Mouse (Mus musculus) lung, adult 10 weeks (tissue): Measurements from ENCODE around the gene Atp6v0c. TPM values are rescaled to one million over a fixed set of nuclear protein-coding genes. Genes with fewer than 3 reads are reported as not detected.

Experiments used
- polyA plus RNA-seq: library from polyadenylated mRNA; stranded (reverse); fragments of 350-450 nt; fragmentation: Illumina TruSeq; extraction: RNeasy Lipid Tissue Mini Kit (QIAGEN cat#74804); gene quantifications from one replicate; pipeline ENCODE4 v1.2.3, GENCODE M21; 2014; ENCODE audit warnings: low read depth, low replicate concordance; ENCODE audit not compliant: insufficient read depth

The Atp6v0c gene
- polyA plus RNA-seq, result 301 TPM

DNA sequence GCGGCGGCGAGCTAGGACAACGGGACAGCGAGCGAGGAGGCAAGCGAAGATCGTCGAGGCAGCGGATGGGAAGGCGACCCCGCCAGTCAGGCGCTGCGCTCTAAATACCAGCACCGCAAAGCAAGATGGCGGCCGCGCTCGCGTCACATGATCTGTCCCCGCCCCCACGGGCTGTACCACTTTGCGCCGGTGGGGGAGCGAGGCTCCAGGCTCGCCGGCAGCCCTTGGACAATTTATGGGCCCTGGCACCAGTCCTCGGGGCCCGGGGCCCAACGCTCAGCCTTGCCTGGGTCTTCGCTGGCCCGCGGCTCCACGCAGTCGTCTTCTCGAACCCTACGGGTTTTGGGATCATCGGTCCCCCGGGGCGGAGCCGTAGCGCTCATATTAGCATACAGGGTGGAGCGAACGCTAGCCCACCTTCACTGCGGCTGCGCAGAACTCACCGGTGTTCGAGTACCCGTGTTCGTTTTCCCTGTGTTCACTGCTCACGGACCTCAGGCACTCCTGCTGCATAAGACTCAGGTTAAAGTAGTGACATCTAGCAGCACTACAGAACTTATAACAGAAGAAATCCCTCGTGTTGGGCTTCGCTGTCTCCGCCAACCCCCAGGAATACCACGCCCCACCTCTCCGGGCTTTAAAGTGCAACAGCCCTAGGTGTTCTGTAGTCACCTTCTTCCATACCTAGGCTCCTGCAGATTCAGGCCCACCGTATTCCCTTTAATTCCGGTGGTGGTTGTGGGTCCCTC lies at the start of gene Atp6v0c:
Gene Atp6v0c, minus strand, starts transcription at position 386 of the 749 bp plus-strand sequence.

GRCm38 (mm10) chr17:24209043-24209915 lies 39.8 kb upstream of the Atp6v0c start, which contains the start of gene Ntn3:
Gene Ntn3, minus strand, starts transcription at chr17:24209531.

DNA sequence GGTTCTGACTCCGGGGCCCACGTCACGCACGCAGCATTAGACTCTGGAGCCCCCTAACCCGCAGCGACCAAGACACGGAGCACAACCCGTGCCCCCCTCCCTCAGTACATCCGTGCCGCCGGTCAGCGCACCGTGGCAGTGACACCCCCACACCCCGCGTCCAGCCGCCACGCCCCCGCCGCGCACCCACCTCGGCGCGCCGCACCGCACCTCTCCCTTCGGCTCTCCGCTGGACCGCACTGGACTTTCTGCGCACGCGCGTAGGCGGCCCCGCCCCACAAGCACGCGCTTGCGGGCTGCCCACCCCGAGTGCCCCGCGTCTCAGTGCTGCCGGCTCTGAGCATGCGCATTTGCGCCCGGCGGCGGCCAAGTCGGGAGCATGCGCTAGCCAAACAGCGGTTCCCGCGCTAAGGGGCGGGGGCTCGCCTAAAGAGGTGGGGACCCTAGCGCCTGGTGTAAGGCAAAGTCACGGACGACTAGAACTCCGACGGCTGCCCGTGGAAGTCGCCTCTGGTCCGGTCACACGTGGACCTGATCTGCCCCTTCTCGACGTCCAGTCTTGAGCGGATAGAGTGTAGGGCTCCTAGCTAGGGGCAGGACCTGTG lies 35.9 kb upstream of the Atp6v0c start, which contains the start of gene Tbc1d24:
Gene Tbc1d24, minus strand, starts transcription at position 279 of the 605 bp plus-strand sequence.

GRCm38 (mm10) chr17:24163176-24163962 lies 6.1 kb downstream of the Atp6v0c start, which contains the start of gene Amdhd2:
Gene Amdhd2, minus strand, starts transcription at chr17:24163766.

DNA sequence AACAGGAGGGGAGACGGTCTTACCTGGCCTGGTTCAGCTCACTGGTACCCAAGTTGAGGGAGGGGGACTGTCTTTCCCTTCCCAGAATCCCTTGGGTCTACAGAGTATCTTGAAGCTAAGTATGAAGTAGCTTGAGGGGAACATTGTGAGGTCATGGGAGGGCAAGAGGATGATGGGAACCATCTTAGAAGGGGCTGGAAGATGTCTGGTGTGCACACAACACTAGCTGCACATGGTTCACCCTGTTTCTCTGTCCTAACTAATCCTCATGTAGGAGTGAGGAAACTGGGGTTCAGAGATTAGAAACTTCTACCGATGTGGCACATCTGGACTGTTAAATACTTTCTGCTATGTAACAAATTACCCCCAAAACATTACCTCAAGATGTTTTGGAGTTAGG lies 18.7 kb downstream of the Atp6v0c start, which contains the start of gene Pdpk1:
Gene Pdpk1, minus strand, starts transcription at position 101 of the 400 bp plus-strand sequence.

Other genes starting within 250 kb of the Atp6v0c start
- gene Sbp, start 228.0 kb downstream of the Atp6v0c start, polyA plus RNA-seq, result not detected
- gene Sbpl, start 214.4 kb downstream of the Atp6v0c start, polyA plus RNA-seq, result not detected
- gene Prss30, start 189.1 kb downstream of the Atp6v0c start, polyA plus RNA-seq, result 0.35 TPM
- not detected for gene Prss22, start 171.6 kb downstream of the Atp6v0c start, polyA plus RNA-seq
- gene Prss27, start 131.6 kb downstream of the Atp6v0c start, polyA plus RNA-seq, result not detected
- 16.7 TPM for gene Kctd5, start 96.2 kb downstream of the Atp6v0c start, polyA plus RNA-seq
- 7.9 TPM for gene Pdpk1, start 18.8 kb downstream of the Atp6v0c start, polyA plus RNA-seq
- 22.0 TPM for gene Amdhd2, start 5.9 kb downstream of the Atp6v0c start, polyA plus RNA-seq
- 2.4 TPM for gene Tbc1d24, start 35.9 kb upstream of the Atp6v0c start, polyA plus RNA-seq
- 2.2 TPM for gene Ntn3, start 39.8 kb upstream of the Atp6v0c start, polyA plus RNA-seq
- gene Tedc2, start 51.1 kb upstream of the Atp6v0c start, polyA plus RNA-seq, result 5.1 TPM
- gene Ccnf, start 81.8 kb upstream of the Atp6v0c start, polyA plus RNA-seq, result 0.92 TPM
- gene Abca17, start 181.4 kb upstream of the Atp6v0c start, polyA plus RNA-seq, result 1.2 TPM
- gene Abca3, start 182.2 kb upstream of the Atp6v0c start, polyA plus RNA-seq, result 69.4 TPM
- gene Rnps1, start 244.9 kb upstream of the Atp6v0c start, polyA plus RNA-seq, result 55.3 TPM